Mouse (Mus musculus) C2C12 (cell line): ENCODE data around the gene Sh3bp4.

Source experiments
- CEBPB ChIP-seq: IDR thresholded peaks from one replicate; pipeline ENCODE4 v1.6.1; 2011; ENCODE audit warnings: low read depth, mild to moderate bottlenecking, control low read depth, moderate library complexity
- CTCF ChIP-seq: IDR thresholded peaks from one replicate; pipeline ENCODE4 v1.5.1; 2011; ENCODE audit not compliant: control insufficient read depth, insufficient read depth, insufficient read length
- MYOD1 ChIP-seq: IDR thresholded peaks from one replicate; pipeline ENCODE4 v1.6.1; 2011; ENCODE audit warnings: low read depth; ENCODE audit not compliant: control insufficient read depth, insufficient read length
- MYOG ChIP-seq: IDR thresholded peaks from one replicate; pipeline ENCODE4 v1.6.1; 2011; ENCODE audit not compliant: control insufficient read depth, insufficient read length; ENCODE audit errors: extremely low read depth
- USF1 ChIP-seq: IDR thresholded peaks from one replicate; pipeline ENCODE4 v1.6.1; 2011; ENCODE audit warnings: low read depth, mild to moderate bottlenecking, control low read depth, moderate library complexity

DNA sequence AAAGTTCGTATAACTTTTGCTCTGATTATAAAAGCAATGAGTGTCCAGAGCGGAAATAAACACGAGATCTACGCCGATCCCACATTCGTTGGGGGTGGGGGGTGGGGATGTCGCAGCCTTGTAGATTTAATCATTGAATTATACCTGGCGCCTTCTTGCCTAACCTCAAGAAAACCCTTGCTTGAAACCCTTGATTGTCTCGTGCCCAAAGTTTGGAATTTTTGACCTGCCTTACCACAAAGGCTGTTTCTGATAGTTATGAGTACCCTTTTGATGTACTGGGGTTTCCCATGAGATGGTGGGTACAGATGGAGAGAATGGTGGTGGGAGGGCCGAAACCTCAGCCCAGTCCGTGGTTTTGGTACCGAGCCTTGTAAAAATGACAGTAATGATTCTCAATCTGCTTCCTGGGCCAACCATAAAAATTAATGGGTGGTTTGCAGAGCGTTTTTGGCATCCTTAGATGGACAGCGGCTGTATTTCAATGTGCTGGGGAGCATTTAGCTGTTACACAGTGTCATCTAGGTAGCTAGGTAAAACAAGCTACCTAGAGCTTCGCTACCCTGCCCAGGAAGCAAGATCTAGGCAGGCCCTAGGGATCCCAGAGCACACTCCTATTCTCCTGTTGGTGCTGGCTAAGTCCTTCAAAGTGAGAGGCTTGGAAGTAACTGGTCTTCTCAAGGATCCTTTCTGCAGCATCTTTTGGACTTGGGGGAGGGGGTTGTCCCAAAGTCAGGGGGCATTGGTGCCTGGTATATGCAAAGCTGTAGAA lies 1.3 kb downstream of the Sh3bp4 start:
- TF ChIP-seq MYOG (no peak), MYOD1 (no peak), USF1 (no peak), CTCF (no peak), CEBPB (no peak)
